Mouse (Mus musculus) spleen, adult 2 months (tissue): ENCODE measurements around the gene Tns3. TPM values are rescaled to one million over a fixed set of nuclear protein-coding genes. Genes with fewer than 3 reads are reported as not detected.
"Not testable (repeated sequence)": the region's sequence is repeated elsewhere in the genome, so short reads cannot be mapped to it uniquely, and the experiment has no call there.

ENCODE experiments used
- DNase-seq, 2 experiments: peaks; one replicate each; pipeline versions ENCODE4 v3.0.0 to v3.0.0-alpha.2; 2012 to 2021; ENCODE audit warnings: low spot score in 2 of 2, low read depth in 1 of 2
- H3K27ac ChIP-seq: fragments of 200-500 bp; 2 replicates; pipeline ENCODE4 v1.5.1; 2012; ENCODE audit warnings: low read length, inconsistent platforms; ENCODE audit not compliant: insufficient read depth
- H3K27me3 ChIP-seq: fragments of 200-500 bp; 2 replicates; pipeline ENCODE4 v1.6.1; 2012; ENCODE audit warnings: mild to moderate bottlenecking, moderate library complexity, low read length, inconsistent platforms; ENCODE audit not compliant: control insufficient read depth, insufficient read depth
- H3K36me3 ChIP-seq: fragments of 200-500 bp; 2 replicates; pipeline ENCODE4 v1.6.1; 2012; ENCODE audit warnings: mild to moderate bottlenecking, low read length, inconsistent platforms; ENCODE audit not compliant: control insufficient read depth, insufficient read depth
- H3K4me1 ChIP-seq: fragments of 200-500 bp; 2 replicates; pipeline ENCODE4 v1.6.1; 2011; ENCODE audit warnings: inconsistent platforms; ENCODE audit not compliant: control insufficient read depth, insufficient read depth, insufficient read length
- H3K4me3 ChIP-seq: fragments of 200-500 bp; 2 replicates; pipeline ENCODE4 v1.5.1; 2011; ENCODE audit warnings: mild to moderate bottlenecking, inconsistent platforms; ENCODE audit not compliant: insufficient read depth, insufficient read length; ENCODE audit errors: extremely low read depth
- CTCF ChIP-seq: fragments of 200-500 bp; IDR thresholded peaks from 2 replicates; pipeline ENCODE4 v1.5.1; 2011; ENCODE audit warnings: mild to moderate bottlenecking, inconsistent platforms; ENCODE audit not compliant: insufficient read depth, insufficient read length, insufficient replicate concordance; ENCODE audit errors: extremely low read depth
- POLR2A ChIP-seq: fragments of 200-500 bp; IDR thresholded peaks from 2 replicates; pipeline ENCODE4 v1.6.1; 2011; ENCODE audit warnings: low read depth, low read length, inconsistent platforms
- WGBS: fragments of 180-500 bp; shearing (Covaris S2); methylation state at CpG from one replicate; pipeline ENCODE4 v1.1.7; 2018; 5-methylcytosine and 5-hydroxymethylcytosine counted together
- polyA plus RNA-seq: library from polyadenylated mRNA; depleted of rRNA; stranded (reverse); fragments of >200 nt; gene quantifications from 2 replicates; pipeline ENCODE4 v1.2.3, GENCODE M21; 2012

Tns3 gene
- polyA plus RNA-seq, 1 experiment = 39.7 TPM

DNA sequence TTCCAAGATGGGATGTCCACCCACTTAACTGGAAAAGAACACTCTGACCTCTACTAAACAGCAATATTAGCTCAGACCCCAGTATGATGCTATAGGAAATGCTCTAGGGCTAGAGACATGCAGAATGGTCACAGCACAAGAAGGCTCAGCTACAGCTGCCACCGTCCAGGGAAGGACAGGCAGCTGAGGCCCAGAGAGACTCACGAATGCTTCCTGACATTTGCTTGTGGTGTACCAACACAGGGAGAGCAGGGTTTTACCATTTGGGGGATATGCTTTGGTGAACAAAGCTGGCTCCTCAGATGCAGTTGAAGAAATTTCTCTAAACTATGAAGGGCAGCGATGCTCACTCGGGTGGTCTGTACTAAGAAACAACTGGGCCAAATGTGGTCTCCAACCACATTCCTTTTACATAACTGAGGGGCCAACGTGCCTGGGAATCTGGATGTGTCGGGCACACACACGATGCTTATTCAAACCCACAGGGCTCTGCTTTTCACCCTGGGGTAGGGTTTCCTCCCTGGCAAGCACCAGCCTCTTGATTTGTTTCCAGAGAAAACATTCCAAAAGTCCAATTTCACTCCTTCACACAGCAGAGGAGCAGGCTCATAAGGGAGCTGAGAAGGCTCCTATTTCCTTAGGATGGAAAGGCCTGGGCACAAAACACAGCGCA lies 124.6 kb downstream of the Tns3 start:
- no peak overlapping the region for H3K4me3 ChIP-seq
- no peaks in the 10 kb centered on the region for H3K4me1 ChIP-seq
- H3K27me3 ChIP-seq = no peaks in the 10 kb centered on the region
- H3K27ac ChIP-seq = no peak overlapping the region
- 87% methylated on average over 8 of the region's 8 CpGs for WGBS
- no peak for DNase-seq
- no peak for TF ChIP-seq POLR2A
- TF ChIP-seq CTCF = no peak
- H3K36me3 ChIP-seq = 0 out of 2 replicates have a peak, but pooled peaks cover 2% of the 10 kb centered on the region

GRCm38 (mm10) chr11:8537013-8537614 lies 127.2 kb downstream of the Tns3 start:
- Histone ChIP-seq H3K4me3 (no peak overlapping the region), H3K27me3 (no peaks in the 10 kb centered on the region), H3K27ac (no peak overlapping the region), H3K4me1 (no peaks in the 10 kb centered on the region), H3K36me3 (peaks cover 3% of the 10 kb centered on the region; the same call in 1 of the 2 replicates)
- 87% methylated on average over 5 of the region's 5 CpGs for WGBS
- TF ChIP-seq CTCF = no peak
- no peak for TF ChIP-seq POLR2A
- DNase-seq = no peak

DNA sequence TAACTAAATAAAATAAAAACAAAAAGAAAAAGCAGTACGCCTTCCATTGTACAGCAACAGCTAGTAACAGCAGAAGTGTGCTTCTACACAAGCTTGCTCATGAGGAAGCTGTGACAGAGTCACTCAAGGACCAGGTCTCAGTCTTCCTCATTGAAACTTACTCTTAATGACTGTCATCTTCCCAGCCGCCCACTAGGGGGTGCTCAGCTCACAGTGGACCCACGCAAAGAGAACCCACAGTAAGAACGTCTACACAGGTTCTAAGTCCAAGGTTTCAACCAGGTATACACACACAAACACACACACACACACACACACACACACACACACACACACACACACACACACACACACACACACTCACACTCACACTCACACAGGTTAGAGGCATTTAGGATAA lies 129.4 kb downstream of the Tns3 start:
- Histone ChIP-seq H3K27ac (no peak overlapping the region), H3K27me3 (no peaks in the 10 kb centered on the region), H3K4me1 (no peaks in the 10 kb centered on the region), H3K36me3 (peaks cover 3% of the 10 kb centered on the region; the same call in 1 of the 2 replicates), H3K4me3 (no peak overlapping the region)
- TF ChIP-seq CTCF = peak; percentile 79; the same call in 1 of the 2 replicates
- no peak for TF ChIP-seq POLR2A
- WGBS = 20% methylated on average over 4 of the region's 4 CpGs
- peak; percentile 21 to 63 for DNase-seq

DNA sequence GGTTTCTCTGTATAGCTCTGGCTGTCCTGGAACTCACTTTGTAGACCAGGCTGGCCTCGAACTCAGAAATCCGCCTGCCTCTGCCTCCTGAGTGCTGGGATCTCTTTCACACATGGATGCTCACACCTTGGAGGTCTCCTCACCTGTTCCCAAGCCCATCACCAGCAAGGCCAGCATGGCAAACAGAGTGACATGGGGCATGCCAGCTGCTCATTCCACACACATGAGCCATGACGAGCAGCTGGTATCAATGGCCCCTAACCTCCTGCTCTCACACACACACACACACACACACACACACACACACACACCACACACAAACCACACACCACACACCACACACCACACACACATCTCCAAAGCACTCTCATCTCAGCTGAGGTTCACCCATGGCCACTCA lies 131.6 kb downstream of the Tns3 start:
- not testable (repeated sequence) for H3K4me3 ChIP-seq, DNase-seq, H3K27ac ChIP-seq, H3K27me3 ChIP-seq, H3K4me1 ChIP-seq, H3K36me3 ChIP-seq
- WGBS = 90% methylated on average over 3 of the region's 3 CpGs

DNA sequence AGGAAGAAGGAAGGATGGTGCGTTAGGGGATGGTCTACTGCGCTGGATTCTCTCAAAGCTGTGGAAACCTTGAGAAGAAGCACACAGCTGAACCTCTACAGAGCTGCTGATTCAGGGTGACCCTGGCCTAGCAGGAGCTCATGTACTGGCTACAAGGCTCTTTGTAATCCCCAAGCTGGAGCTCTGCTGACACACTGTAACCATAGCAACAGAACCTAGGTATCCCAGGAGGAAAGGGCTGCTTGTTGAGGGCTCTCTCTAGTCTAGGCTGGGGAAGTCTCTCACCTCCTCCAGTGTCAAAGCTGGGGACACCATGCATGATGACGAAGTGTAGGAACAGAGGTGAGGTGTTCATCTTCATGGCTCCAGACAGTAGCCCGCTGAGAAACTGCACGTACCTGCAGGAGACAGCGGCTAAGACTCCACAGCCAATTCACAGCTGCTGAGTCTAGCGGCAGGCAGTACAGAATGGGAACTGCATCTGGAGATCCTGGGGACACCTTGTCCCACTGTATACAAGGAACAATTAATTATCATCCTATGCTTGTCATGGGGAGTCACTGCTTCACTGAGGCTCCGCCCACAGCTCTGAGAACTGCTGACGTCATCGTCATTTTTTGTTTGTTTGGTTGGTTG lies 132.1 kb downstream of the Tns3 start:
- Histone ChIP-seq H3K4me3 (no peak overlapping the region), H3K27ac (no peak overlapping the region), H3K4me1 (no peaks in the 10 kb centered on the region), H3K36me3 (peaks cover 1% of the 10 kb centered on the region; the same call in 1 of the 2 replicates), H3K27me3 (no peaks in the 10 kb centered on the region)
- DNase-seq = no peak
- TF ChIP-seq CTCF (no peak), POLR2A (no peak)
- 95% methylated on average over 10 of the region's 10 CpGs for WGBS

DNA sequence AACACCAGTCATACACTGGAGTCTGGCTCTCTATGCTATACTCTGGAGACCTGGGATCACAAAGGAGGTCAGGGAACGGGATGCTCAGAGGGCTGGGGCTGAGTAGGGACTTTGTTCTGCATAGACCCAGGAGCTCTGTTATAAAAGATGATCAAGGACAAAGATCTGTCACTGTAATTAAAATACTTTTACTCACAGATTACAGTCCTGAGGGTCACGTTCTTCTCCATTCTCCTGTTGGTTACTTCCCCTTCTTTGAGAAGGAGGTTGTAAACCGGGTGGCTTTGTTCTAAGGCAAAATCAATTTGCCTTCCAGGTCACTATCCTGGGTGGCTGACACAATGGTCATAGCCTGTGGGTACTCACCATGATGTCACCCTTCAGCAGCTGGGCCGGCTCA lies 133.8 kb downstream of the Tns3 start:
- Histone ChIP-seq H3K27me3 (no peaks in the 10 kb centered on the region), H3K27ac (no peak overlapping the region), H3K4me1 (no peaks in the 10 kb centered on the region), H3K4me3 (no peak overlapping the region), H3K36me3 (peaks cover 1% of the 10 kb centered on the region; the same call in 1 of the 2 replicates)
- TF ChIP-seq POLR2A (no peak), CTCF (no peak)
- WGBS = 85% methylated on average over 4 of the region's 4 CpGs
- DNase-seq = no peak

DNA sequence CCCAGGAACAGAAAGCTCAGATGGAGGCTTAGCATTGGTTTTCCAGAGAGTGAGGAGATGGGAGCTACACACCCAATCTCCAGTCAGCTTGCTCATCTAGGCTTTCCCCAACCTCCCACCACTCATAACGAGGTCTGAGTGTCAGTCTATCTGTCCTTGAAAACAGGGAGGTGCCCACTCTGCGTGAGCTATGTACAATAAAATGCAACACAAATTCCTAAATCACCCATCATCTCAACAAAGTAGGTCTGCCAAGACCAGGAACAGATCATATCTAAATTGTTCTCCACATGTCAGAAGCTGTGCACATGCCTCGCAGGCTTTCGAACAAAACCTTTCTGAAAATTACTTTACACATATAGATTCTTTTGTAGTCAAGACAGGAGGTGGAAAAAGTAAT lies 134.3 kb downstream of the Tns3 start:
- Histone ChIP-seq H3K4me1 (no peaks in the 10 kb centered on the region), H3K4me3 (no peak overlapping the region), H3K27me3 (no peaks in the 10 kb centered on the region), H3K27ac (no peak overlapping the region), H3K36me3 (peaks cover 1% of the 10 kb centered on the region; the same call in 1 of the 2 replicates)
- no peak for DNase-seq
- TF ChIP-seq POLR2A (no peak), CTCF (no peak)
- WGBS = 93% methylated on average over 4 of the region's 4 CpGs
